9 mouse cellular contexts compared by ENCODE assay signal in the genomic region with DNA sequence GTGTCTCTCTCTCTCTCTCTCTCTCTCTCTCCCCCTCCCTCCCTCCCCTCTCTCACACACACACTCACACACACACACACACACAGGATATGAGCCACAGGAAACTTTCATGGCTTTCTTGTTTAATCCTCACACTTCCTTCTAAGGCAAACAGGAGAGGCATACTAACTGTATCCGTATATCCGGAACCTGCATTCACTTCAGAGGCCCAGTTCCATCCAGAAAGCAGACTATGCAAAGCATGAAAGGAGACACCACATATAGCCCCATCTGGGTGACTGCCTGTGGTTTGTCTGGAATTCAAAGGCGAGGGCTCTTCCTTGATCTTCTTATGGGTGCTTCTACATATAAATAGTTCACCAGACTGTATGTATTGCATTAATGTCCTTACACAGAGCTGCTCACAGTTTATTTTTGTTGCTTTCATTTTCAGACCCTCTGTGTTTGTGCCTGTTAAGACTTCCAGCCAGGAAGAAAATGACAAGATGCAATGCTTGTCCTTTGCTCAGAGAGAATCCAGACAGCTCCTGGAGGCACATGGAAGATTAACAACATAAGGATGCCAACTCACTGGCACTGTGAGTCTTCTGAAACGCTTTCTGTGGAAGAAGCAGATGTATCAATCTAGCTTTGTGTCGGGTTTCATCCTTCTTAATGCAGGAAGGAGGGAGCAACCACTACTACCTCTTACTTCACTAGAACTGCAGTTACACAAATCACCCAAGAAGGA. TPM values are rescaled to one million over a fixed set of nuclear protein-coding genes. Genes with fewer than 3 reads are reported as not detected.
DNase-seq lines count a peak whose midpoint lies in the region; ATAC-seq and TF ChIP-seq lines count a peak whose summit lies in the region.
"Had no signal": no experiment of that assay in that cellular context is flagged by ENCODE, and none has a peak within 500 bp of the region (broad histone marks: within the 10 kb centered on the region; RNA-seq: fewer than 3 reads in every experiment).

No protein-coding gene starts in this region.

- DNase-seq in layer of hippocampus, adult 2 months (ENCODE audit: low spot score in 2 of 2), result peak in 1 of 2 experiments; percentile 41
- no peak for DNase-seq in layer of hippocampus, postnatal 36 days
- peak; percentile 46 for DNase-seq in NIH3T3 (ENCODE audit: low read depth)
- DNase-seq in urinary bladder, postnatal 4 days (ENCODE audit: low spot score in 2 of 2), result no peak
- DNase-seq in left cerebral cortex, adult 18-20 months (ENCODE audit: low spot score in 2 of 2), result no peak
- DNase-seq in spleen, postnatal 4 days (ENCODE audit: low spot score in 2 of 2), result no peak
- DNase-seq: adrenal gland, postnatal 10 days had no signal

- 30% methylated on average over 5 of the region's 5 CpGs for WGBS in embryonic facial prominence, embryonic 13.5 days
- 65% methylated on average over 5 of the region's 5 CpGs for WGBS in liver, embryonic 12.5 days (ENCODE audit: insufficient replicate concordance)

- peaks cover 7% of the 10 kb centered on the region for H3K36me3 ChIP-seq in embryonic facial prominence, embryonic 13.5 days
- peaks cover 51% of the 10 kb centered on the region for H3K36me3 ChIP-seq in liver, embryonic 12.5 days

- ATAC-seq in embryonic facial prominence, embryonic 13.5 days (ENCODE audit: insufficient number of reproducible peaks, insufficient read depth, low FRiP score, low TSS enrichment, low read depth), result no peak
- ATAC-seq in liver, embryonic 12.5 days, result no peak

- no peak for TF ChIP-seq CTCF in layer of hippocampus, adult 2 months (conservative IDR thresholded peaks at IDR 0.05)

- H3K9me3 ChIP-seq in embryonic facial prominence, embryonic 13.5 days, result no peaks in the 10 kb centered on the region
- H3K9me3 ChIP-seq in liver, embryonic 12.5 days (replicated peaks), result no peaks in the 10 kb centered on the region

- peaks cover 92% of the 10 kb centered on the region for H3K4me1 ChIP-seq in embryonic facial prominence, embryonic 13.5 days
- H3K4me1 ChIP-seq in liver, embryonic 12.5 days, result peaks cover 98% of the 10 kb centered on the region

- no peaks in the 10 kb centered on the region for H3K27me3 ChIP-seq in embryonic facial prominence, embryonic 13.5 days
- no peaks in the 10 kb centered on the region for H3K27me3 ChIP-seq in liver, embryonic 12.5 days (replicated peaks)

- no peak overlapping the region for H3K4me3 ChIP-seq in layer of hippocampus, adult 2 months
- H3K4me3 ChIP-seq in embryonic facial prominence, embryonic 13.5 days, result no peak overlapping the region
- no peak overlapping the region for H3K4me3 ChIP-seq in liver, embryonic 12.5 days

- H3K4me2 ChIP-seq in embryonic facial prominence, embryonic 13.5 days, result peak overlapping the region; percentile 17; the same call in 1 of the 2 replicates
- no peak overlapping the region for H3K4me2 ChIP-seq in liver, embryonic 12.5 days

- peak overlapping the region; percentile 77 for H3K27ac ChIP-seq in layer of hippocampus, adult 2 months
- H3K27ac ChIP-seq in embryonic facial prominence, embryonic 13.5 days, result peak overlapping the region; percentile 93
- H3K27ac ChIP-seq in liver, embryonic 12.5 days, result peak overlapping the region; percentile 61; the same call in 1 of the 2 replicates

- 0 out of 2 replicates have a peak overlapping the region, but pooled peaks have one; percentile 7 for H3K9ac ChIP-seq in embryonic facial prominence, embryonic 13.5 days
- H3K9ac ChIP-seq in liver, embryonic 12.5 days, result no peak overlapping the region

RNA-seq across cellular contexts. Expression of gene Actn4, which starts 18.5 kb away (rescaled TPM):
- total RNA-seq in layer of hippocampus, adult 2 months (2021), result 100 to 1,000 TPM; 131 to 134 TPM
- 100 to 1,000 TPM; 121 to 130 TPM for total RNA-seq in layer of hippocampus, postnatal 36 days (2021)
- polyA plus RNA-seq in embryonic facial prominence, embryonic 13.5 days (2015; fragmentation: Nextera tagmentation; extraction: Ambion mirVana), result 232 and 258 TPM in 2 replicates
- polyA plus RNA-seq in liver, embryonic 12.5 days (2016; fragmentation: Nextera tagmentation; extraction: Ambion mirVana), result 165 and 166 TPM in 2 replicates
- 100 to 1,000 TPM; 192 TPM for total RNA-seq in left cerebral cortex, adult 18-20 months (2021)

RNA-seq across cellular contexts. Expression of gene Eif3k, which starts 38.0 kb away (rescaled TPM):
- 100 to 1,000 TPM; 198 to 202 TPM for total RNA-seq in layer of hippocampus, adult 2 months (2021)
- 100 to 1,000 TPM; 190 to 196 TPM for total RNA-seq in layer of hippocampus, postnatal 36 days (2021)
- 453 and 455 TPM in 2 replicates for polyA plus RNA-seq in embryonic facial prominence, embryonic 13.5 days (2015; fragmentation: Nextera tagmentation; extraction: Ambion mirVana)
- polyA plus RNA-seq in liver, embryonic 12.5 days (2016; fragmentation: Nextera tagmentation; extraction: Ambion mirVana), result 325 and 336 TPM in 2 replicates
- total RNA-seq in left cerebral cortex, adult 18-20 months (2021), result 100 to 1,000 TPM; 196 to 199 TPM

RNA-seq across cellular contexts. Expression of gene Map4k1, which starts 38.2 kb away (rescaled TPM):
- total RNA-seq in layer of hippocampus, adult 2 months (2021), result 1 to 10 TPM in 1 of 2 experiments, under 1 TPM in 1; 0.90 to 1.8 TPM
- 1 to 10 TPM; 1.7 to 1.9 TPM for total RNA-seq in layer of hippocampus, postnatal 36 days (2021)
- polyA plus RNA-seq in embryonic facial prominence, embryonic 13.5 days (2015; fragmentation: Nextera tagmentation; extraction: Ambion mirVana), result 7.7 and 9.9 TPM in 2 replicates
- 33.3 and 35.0 TPM in 2 replicates for polyA plus RNA-seq in liver, embryonic 12.5 days (2016; fragmentation: Nextera tagmentation; extraction: Ambion mirVana)
- total RNA-seq in left cerebral cortex, adult 18-20 months (2021), result 1 to 10 TPM; 1.0 to 1.7 TPM
